8 mouse cellular contexts compared by ENCODE assay signal in genomic region chr5:139702905-139703304, GRCm38 (mm10). TPM values are rescaled to one million over a fixed set of nuclear protein-coding genes. Genes with fewer than 3 reads are reported as not detected.
DNase-seq lines count a peak whose midpoint lies in the region; ATAC-seq and TF ChIP-seq lines count a peak whose summit lies in the region.

No protein-coding gene starts in this region.

- peak; percentile 62 to 72 for DNase-seq in cerebellum, postnatal 10 days
- no peak for DNase-seq in cerebellum, postnatal 25 days
- peak in 1 of 2 experiments; percentile 9 for DNase-seq in spleen, adult 2 months (ENCODE audit: low read depth in 1 of 2, low spot score in 2 of 2)
- no peak for DNase-seq in spleen, adult 12 weeks (ENCODE audit: low spot score)
- DNase-seq in liver, embryonic 11.5 days (ENCODE audit: low spot score), result peak; percentile 48
- peak; percentile 79 for DNase-seq in thymus, postnatal 4 days
- DNase-seq in urinary bladder, adult 2 months (ENCODE audit: low spot score), result no peak
- DNase-seq in ovary, adult 18-20 months (ENCODE audit: low spot score), result no peak

- peak; percentile 67 for ATAC-seq in liver, embryonic 11.5 days (replicated peaks; ENCODE audit: low FRiP score)

- H3K9ac ChIP-seq in liver, embryonic 11.5 days (ENCODE audit: low read depth, low read length), result no peak overlapping the region

- no peak overlapping the region for H3K27ac ChIP-seq in spleen, adult 2 months (ENCODE audit: insufficient read depth, low read length)
- H3K27ac ChIP-seq in liver, embryonic 11.5 days (ENCODE audit: low read depth, low read length), result no peak overlapping the region

- peak; percentile 22; the same call in 1 of the 2 replicates for TF ChIP-seq CTCF in spleen, adult 2 months (IDR thresholded peaks at IDR 0.05; ENCODE audit: extremely low read depth, insufficient read depth, insufficient read length, insufficient replicate concordance)

- H3K4me2 ChIP-seq in liver, embryonic 11.5 days, result peak overlapping the region; percentile 30

- no peak overlapping the region for H3K4me3 ChIP-seq in spleen, adult 2 months (ENCODE audit: extremely low read depth, insufficient read depth, insufficient read length)
- H3K4me3 ChIP-seq in liver, embryonic 11.5 days (ENCODE audit: low read depth, low read length), result no peak overlapping the region

- H3K9me3 ChIP-seq in liver, embryonic 11.5 days (ENCODE audit: control insufficient read depth, low read length), result no peaks in the 10 kb centered on the region

- WGBS in spleen, adult 2 months, result 41% methylated on average over 2 of the region's 2 CpGs
- 46% methylated on average over 2 of the region's 2 CpGs for WGBS in liver, embryonic 11.5 days

- no peaks in the 10 kb centered on the region; the same call in 1 of the 2 replicates for H3K4me1 ChIP-seq in spleen, adult 2 months (ENCODE audit: control insufficient read depth, insufficient read depth, insufficient read length)
- peaks cover 7% of the 10 kb centered on the region for H3K4me1 ChIP-seq in liver, embryonic 11.5 days (replicated peaks; ENCODE audit: control insufficient read depth, insufficient read depth, low read length)

- TF ChIP-seq POLR2A in spleen, adult 2 months (IDR thresholded peaks at IDR 0.05; ENCODE audit: low read depth, low read length), result no peak

- no peaks in the 10 kb centered on the region for H3K36me3 ChIP-seq in spleen, adult 2 months (ENCODE audit: control insufficient read depth, insufficient read depth, low read length)
- peaks cover 2% of the 10 kb centered on the region; the same call in 1 of the 2 replicates for H3K36me3 ChIP-seq in liver, embryonic 11.5 days (ENCODE audit: control insufficient read depth, insufficient read depth, low read length)

- H3K27me3 ChIP-seq in spleen, adult 2 months (ENCODE audit: control insufficient read depth, insufficient read depth, low read length), result no peaks in the 10 kb centered on the region
- H3K27me3 ChIP-seq in liver, embryonic 11.5 days (replicated peaks; ENCODE audit: control insufficient read depth, insufficient read depth, low read length), result no peaks in the 10 kb centered on the region

RNA-seq across cellular contexts. Expression of gene Micall2, which starts 33.2 kb away (rescaled TPM):
- polyA plus RNA-seq in spleen, adult 2 months (2012; rRNA removed), result 7.0 and 7.6 TPM in 2 replicates
- 17.1 and 18.5 TPM in 2 replicates for polyA plus RNA-seq in liver, embryonic 11.5 days (2014; fragmentation: Nextera tagmentation; extraction: Ambion mirVana)
- polyA plus RNA-seq in urinary bladder, adult 2 months (2012; rRNA removed), result 7.1 and 8.3 TPM in 2 replicates

Comparison
In these comparisons a context has a peak if more than half of its experiments do, and no peak if none do; other contexts are left out.
1. DNase-seq: peak in cerebellum, postnatal 10 days (2 of 2), liver, embryonic 11.5 days (single experiment) and thymus, postnatal 4 days (single experiment); none in cerebellum, postnatal 25 days (0 of 2), spleen, adult 12 weeks (single experiment), urinary bladder, adult 2 months (single experiment) and ovary, adult 18-20 months (single experiment).